Mouse (Mus musculus) embryonic fibroblast, embryonic 13.5 days (primary cell): ENCODE results near the gene Gm26602.

ENCODE experiments used
- CTCF ChIP-seq: IDR thresholded peaks from 2 replicates; pipeline ENCODE4 v1.5.1; 2011; ENCODE audit warnings: mild to moderate bottlenecking, control low read depth, low read length, moderate library complexity, borderline replicate concordance; ENCODE audit not compliant: insufficient read depth
- POLR2A ChIP-seq: IDR thresholded peaks from 2 replicates; pipeline ENCODE4 v1.6.1; 2011; ENCODE audit warnings: low read depth, mild to moderate bottlenecking, control low read depth, low read length, moderate library complexity

DNA sequence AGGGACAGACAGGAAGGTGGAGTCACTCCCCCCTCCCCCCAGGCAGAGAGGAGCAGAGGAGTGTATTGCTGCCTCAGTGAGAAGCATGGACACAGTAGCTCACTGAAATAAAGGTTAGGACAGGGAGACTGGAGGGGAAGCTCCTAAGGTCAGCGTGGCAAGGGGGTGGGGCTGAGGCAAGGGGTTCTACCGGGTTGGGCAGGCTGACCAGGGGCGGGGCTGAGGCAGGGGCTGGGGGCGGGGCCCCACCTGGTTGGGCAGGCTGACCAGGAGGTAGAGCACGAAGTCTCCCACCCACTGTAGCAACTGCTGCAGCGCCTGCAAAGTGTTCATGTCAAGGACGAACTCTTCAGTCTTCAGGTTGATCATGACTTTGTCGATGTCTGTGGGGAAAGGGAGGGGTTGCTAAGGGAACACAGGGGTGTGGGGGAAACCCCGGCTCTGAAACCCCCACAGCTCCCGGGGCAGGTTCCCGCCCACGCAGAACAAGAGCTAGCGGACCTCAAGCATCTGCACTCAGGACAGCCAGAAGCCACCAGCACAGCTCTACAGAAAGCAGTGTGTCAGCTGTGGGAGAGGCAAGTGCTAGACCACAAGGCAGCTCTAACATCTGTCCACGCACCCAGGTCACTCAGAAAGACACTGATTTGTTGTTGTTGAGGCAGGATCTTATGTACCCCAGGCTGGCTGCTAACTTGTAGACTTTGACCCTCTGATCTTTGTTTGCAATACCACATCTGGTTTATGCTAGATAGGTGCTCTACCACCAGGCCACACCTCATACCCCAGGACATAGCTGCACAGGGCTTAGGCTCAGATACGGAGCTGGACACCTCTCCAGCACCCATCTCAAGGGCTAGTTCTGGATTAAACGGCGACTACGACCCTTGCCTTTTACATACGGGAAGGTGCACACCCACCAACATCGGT is 13.1 kb upstream of the Gm26602 start:
- TF ChIP-seq CTCF: no peak
- no peak for TF ChIP-seq POLR2A
